Mouse (Mus musculus) cerebellum, adult 18-20 months (tissue): ENCODE results near the gene Erich3.
A peak's percentile ranks its signal among the peaks of the same experiment; 100 is the strongest.

Source experiments
- DNase-seq, 2 experiments: peaks; one replicate each; pipeline ENCODE4 v3.0.0; 2021

The Erich3 gene

GRCm38 (mm10) chr3:154778836-154779595 is 115.4 kb downstream of the Erich3 start:
- no peak for DNase-seq

GRCm38 (mm10) chr3:154786354-154786753 is 122.7 kb downstream of the Erich3 start:
- no peak for DNase-seq

- no peak for DNase-seq
These were observed 124.0 kb downstream of the Erich3 start for GRCm38 (mm10) chr3:154787611-154788010.

- no peak for DNase-seq
These were observed 129.9 kb downstream of the Erich3 start for GRCm38 (mm10) chr3:154793571-154793970.

GRCm38 (mm10) chr3:154798806-154799205 is 135.1 kb downstream of the Erich3 start:
- DNase-seq: peak in 1 of 2 experiments; percentile 9

GRCm38 (mm10) chr3:154800454-154800853 is 136.8 kb downstream of the Erich3 start:
- no peak for DNase-seq

- no peak for DNase-seq
These were observed 137.3 kb downstream of the Erich3 start for GRCm38 (mm10) chr3:154800888-154801429.

- no peak for DNase-seq
These were observed 143.0 kb downstream of the Erich3 start for GRCm38 (mm10) chr3:154806626-154807025.

- DNase-seq: no peak
These were observed 146.7 kb downstream of the Erich3 start for GRCm38 (mm10) chr3:154810273-154810870.

GRCm38 (mm10) chr3:154811281-154811680 is 147.6 kb downstream of the Erich3 start:
- no peak for DNase-seq

GRCm38 (mm10) chr3:154811833-154812232 is 148.2 kb downstream of the Erich3 start:
- DNase-seq: no peak

- DNase-seq: no peak
These were observed 149.2 kb downstream of the Erich3 start for GRCm38 (mm10) chr3:154812893-154813292.

- DNase-seq: no peak
These were observed 151.9 kb downstream of the Erich3 start for GRCm38 (mm10) chr3:154815606-154816005.

GRCm38 (mm10) chr3:154816231-154816630 is 152.6 kb downstream of the Erich3 start:
- DNase-seq: no peak

GRCm38 (mm10) chr3:154816801-154817625 is 153.4 kb downstream of the Erich3 start:
- DNase-seq: no peak
